Mouse (Mus musculus): ENCODE data around the gene Dclk2. TPM values are rescaled to one million over a fixed set of nuclear protein-coding genes. Genes with fewer than 3 reads are reported as not detected.

Gene Dclk2
- total RNA-seq, 2 experiments from 2014 or later = 7.0 to 10.0 TPM

DNA sequence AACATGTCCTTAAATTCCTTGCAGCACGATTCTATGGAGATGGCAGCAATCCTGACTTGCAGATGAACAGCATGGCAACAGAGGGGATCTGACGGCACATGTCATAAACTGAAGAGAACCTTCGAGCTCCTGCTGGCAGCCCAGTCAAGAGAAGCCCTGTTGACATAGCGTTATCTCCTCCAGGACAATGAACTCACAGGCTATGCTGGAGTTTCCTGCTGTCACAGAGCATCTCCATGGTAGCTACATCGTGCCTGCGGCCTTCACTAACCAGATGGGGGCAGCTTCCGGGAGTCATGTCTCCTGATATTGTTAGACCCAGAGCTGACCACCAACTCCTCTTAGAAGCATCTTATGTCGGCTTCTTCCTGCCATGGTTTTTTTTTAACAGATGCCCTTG, 117.8 kb downstream of the Dclk2 start:
- DNase-seq (ENCODE audit: low spot score in 2 of 2) = no peak

GRCm38 (mm10) chr3:86800841-86801240, 119.8 kb downstream of the Dclk2 start:
- DNase-seq (ENCODE audit: low spot score in 2 of 2) = no peak

GRCm38 (mm10) chr3:86799041-86799440, 121.6 kb downstream of the Dclk2 start:
- DNase-seq (ENCODE audit: low spot score in 2 of 2) = no peak

- DNase-seq (ENCODE audit: low spot score in 2 of 2) = no peak
Observed at GRCm38 (mm10) chr3:86797871-86798460, 122.7 kb downstream of the Dclk2 start.

- DNase-seq (ENCODE audit: low spot score in 2 of 2) = no peak
Observed at GRCm38 (mm10) chr3:86796716-86797115, 123.9 kb downstream of the Dclk2 start.

DNA sequence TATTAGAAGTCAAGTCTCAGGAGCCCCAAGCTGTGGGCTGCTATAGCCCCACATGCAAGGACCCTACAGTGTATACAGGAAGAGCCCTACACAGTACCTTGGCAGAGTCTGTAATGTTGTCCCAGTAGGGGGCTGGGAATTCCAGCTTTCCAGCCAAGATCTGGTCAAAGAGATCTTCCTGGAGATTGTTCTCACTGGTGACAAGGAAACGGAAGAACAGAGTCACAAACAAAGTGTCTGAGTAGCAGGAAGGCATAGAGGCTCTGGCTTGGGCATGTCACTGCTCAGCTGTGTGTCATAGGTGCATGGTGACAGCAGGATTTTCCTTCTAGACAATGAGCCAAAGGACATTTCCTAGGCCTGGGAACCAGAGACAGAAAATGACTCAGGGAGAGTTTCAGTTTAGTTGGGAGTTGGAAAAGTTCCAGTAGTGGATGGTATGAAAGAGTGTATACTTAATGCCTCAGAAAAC, 126.9 kb downstream of the Dclk2 start:
- DNase-seq (ENCODE audit: low spot score in 2 of 2) = no peak

- no peak for DNase-seq (ENCODE audit: low spot score in 2 of 2)
Observed at GRCm38 (mm10) chr3:86793264-86793663, 127.4 kb downstream of the Dclk2 start.

DNA sequence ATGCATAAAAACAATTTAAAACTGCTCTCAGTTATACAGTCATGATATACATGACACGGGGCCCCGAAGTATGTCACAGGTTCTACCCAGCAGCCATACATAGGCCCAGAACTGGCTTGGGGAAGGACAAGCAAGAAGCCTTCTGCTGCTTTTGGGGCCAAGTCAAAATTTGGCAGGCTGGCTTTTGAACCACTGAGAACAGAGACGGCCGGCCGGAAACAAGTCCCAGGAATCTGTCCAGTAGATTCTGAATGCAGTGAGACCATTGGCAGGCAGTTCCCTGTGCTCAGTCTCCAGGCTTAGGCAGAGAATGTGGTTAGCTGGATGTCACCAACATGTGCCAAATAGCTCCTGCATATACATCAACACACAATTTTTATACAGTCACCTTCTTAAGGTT, 130.9 kb downstream of the Dclk2 start:
- DNase-seq (ENCODE audit: low spot score in 2 of 2) = no peak

DNA sequence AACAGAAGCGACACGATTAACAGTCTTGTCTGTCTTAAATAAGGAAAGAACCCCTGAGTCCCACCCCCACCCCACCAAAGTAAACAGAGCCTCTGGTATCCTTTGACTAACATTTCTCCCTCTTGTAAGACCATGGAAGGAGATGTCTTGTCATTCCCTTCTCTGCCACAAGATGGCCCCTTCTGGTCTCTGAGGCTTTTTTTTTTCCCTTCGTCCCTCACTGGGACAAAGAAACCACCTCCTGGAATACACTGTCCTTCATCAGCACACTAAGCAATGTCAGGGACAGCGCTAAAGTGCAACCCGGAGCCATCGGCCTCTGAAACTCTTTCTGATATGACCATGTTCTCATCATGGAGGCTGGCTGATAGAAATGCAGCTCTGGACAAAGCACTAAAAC, 131.9 kb downstream of the Dclk2 start:
- DNase-seq (ENCODE audit: low spot score in 2 of 2) = peak in 1 of 2 experiments; percentile 56

DNA sequence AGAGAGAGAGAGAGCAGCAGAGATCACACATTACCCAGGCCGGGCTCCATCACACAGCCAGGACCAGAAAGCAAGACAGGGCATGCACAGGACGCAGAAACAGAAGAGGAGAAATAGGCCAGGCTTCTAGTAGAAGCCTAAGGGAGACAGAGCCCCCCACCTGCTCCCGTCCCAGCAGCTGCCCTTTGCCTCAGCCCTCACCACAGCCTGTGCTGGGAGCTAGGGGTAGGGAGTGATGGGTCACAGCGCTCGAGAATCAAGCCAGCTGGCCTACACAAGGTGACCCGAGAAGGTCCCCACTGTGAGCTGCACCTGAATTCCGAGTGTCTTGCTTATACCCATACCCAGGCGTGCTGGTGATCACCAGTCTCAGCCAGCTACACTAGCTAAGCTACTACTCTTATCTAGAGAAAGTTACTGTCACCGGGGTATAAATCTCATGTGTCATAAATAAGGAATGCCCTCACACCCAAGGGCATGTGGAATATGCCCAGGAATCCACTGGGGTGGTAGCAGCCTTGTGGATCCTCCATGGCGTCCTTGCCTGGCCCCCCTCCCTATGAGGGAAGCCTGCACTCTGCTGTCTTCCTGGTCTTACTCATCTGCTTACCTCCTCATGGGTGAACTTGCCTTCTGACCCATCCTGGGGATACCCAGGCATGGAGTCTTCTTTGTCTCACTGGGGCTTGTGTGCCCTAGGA, 133.1 kb downstream of the Dclk2 start:
- no peak for DNase-seq (ENCODE audit: low spot score in 2 of 2)

GRCm38 (mm10) chr3:86786845-86787351, 133.8 kb downstream of the Dclk2 start:
- DNase-seq (ENCODE audit: low spot score in 2 of 2) = peak; percentile 44 to 52

GRCm38 (mm10) chr3:86786280-86786679, 134.4 kb downstream of the Dclk2 start:
- no peak for DNase-seq (ENCODE audit: low spot score in 2 of 2)

- DNase-seq (ENCODE audit: low spot score in 2 of 2) = no peak
Observed at GRCm38 (mm10) chr3:86784930-86785329, 135.7 kb downstream of the Dclk2 start.

- DNase-seq (ENCODE audit: low spot score in 2 of 2) = no peak
Observed at GRCm38 (mm10) chr3:86784051-86784450, 136.6 kb downstream of the Dclk2 start.

GRCm38 (mm10) chr3:86779704-86780103, 140.9 kb downstream of the Dclk2 start:
- DNase-seq (ENCODE audit: low spot score in 2 of 2) = no peak

- DNase-seq (ENCODE audit: low spot score in 2 of 2) = no peak
Observed at GRCm38 (mm10) chr3:86775444-86775828, 145.2 kb downstream of the Dclk2 start.

DNA sequence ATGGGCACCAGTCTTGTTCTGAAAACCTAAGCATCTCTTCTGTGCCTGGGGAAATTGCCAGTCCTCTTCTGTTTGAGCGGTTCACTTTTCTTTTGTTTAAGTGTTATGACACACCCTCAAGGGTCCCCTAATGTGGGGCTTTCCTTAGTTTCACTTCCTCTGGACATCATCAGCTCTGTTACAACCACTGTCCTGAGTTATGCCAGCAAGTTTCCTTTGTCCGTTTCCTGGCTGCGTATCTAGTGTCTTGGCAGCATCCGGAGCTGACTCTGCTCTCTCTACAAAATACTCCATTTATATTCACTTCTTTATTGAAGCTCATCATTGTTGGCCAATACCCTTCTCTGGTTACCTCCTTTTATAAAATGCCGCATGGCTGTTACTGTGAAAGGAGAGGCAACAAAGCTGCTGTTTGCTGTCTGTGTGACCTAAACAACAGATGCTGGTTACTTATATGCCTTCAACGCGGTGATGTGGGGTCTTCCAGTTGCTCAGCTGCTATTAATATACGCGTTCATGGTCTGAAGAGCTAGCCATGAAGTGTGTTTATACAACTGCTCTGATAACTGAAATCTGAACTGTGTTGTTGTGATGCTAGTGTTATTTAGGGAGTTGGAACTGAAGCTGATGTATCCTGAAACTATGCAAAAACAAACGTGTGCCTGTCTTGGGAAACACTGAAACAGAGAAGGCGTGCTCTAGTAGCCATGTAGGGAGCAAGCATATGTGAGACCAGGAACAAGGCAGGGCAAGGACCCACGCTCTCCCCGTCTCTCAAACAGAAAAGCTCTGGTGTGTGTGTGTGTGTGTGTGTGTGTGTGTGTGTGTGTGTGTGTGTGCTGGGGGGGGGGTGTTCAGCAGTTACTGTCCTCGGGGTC, 145.8 kb downstream of the Dclk2 start:
- no peak for DNase-seq (ENCODE audit: low spot score in 2 of 2)

DNA sequence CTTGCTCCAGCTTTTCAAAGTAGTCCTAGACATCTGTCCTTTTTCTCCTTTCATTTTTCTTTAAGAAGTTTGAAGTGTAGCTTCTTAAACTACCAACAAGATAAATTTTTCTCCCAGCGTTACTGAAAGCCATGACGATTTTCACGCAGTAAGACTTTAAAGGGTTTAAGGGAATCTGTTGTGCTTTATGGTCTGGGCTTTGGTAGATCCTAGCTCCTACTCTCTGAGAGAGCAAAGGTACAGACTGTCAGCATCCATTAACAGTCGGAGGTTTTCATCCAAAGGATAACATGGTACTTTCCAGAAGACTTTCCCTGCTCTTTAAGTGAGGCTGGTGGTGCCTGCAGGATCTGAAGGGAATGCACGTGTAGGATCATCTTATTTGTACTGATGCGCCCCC, 151.7 kb downstream of the Dclk2 start:
- DNase-seq (ENCODE audit: low spot score in 2 of 2) = no peak

GRCm38 (mm10) chr3:86768553-86768952, 152.1 kb downstream of the Dclk2 start:
- DNase-seq (ENCODE audit: low spot score in 2 of 2) = no peak

DNA sequence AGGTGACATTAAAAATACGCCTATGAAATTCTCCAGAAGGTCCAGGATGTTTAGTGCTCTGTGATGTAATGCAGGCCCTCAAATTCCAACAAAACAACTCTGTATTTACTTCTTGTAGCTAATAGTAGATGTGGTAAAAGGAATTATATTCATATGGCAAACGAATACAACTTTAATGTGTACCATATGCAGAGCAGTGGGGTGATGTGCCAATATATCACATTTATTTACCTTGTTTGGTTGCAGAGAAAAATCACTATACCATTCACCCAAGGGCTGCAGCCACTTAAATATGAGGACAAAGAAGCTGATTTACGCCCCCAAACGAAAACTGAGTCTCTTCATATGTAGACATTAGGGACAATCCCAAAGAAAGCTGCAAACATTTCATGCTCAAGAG, 158.2 kb downstream of the Dclk2 start:
- DNase-seq (ENCODE audit: low spot score in 2 of 2) = no peak

DNA sequence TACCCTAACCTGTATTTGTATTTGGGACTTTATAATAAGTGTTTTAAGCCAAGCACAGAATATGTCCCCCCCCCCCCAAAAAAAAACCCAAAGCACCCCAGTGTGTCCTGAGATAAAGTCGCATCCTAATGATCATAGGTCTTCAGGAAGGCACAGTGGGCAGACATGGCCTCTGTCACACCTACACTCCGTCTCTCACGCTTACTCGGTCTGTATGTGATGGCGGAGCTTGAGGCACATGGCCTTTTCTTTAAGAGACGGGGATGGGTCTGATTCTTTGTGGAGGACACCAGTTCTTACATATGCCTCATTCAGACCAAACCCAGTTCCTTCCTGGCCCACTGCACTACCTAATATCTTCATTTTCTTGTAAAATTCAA, 158.6 kb downstream of the Dclk2 start:
- no peak for DNase-seq (ENCODE audit: low spot score in 2 of 2)

Data from gastrocnemius, postnatal 4 days (tissue).